Comparison of ENCODE assay signal across 8 mouse cellular contexts in the genomic region with DNA sequence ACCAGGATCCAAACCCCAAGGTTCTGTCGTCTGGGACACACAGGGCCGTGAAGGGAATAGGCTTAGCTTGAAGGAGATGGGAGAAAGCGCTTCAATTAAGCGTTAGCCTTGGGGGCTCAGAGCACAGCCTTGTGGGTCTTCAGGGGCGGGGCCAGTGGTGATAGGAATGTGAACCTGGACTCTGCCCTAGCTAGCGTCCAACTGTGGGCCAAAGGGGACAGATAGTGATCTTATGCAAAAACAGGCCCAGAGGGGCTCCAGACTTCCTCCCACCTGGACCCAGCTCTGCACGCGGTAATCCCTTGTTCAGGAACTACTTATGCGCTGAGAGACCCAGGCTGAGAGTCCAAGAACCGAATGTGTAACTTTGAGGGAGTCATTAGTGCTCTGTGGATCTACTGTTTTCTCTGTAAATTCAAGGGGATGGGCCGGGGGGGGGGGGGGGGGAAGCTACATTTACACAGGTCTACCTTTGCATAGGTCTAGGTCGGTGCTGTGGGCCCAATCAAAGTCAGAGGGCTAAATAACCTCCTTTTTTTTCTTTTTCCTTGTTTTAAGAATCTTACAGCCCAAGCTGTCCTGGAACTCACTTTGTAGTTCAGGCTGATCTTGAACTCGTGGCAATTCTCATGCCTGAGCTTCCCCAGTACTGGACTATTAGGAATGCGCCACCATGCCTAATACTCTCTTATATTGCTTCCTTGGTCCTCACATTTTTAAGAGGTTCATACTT. TPM values are rescaled to one million over a fixed set of nuclear protein-coding genes. Genes with fewer than 3 reads are reported as not detected.
DNase-seq lines count a peak whose midpoint lies in the region; ATAC-seq lines count a peak whose summit lies in the region.

No protein-coding gene starts in this region.

- no peaks in the 10 kb centered on the region for H3K9me3 ChIP-seq in lung, embryonic 15.5 days
- no peaks in the 10 kb centered on the region for H3K9me3 ChIP-seq in embryonic facial prominence, embryonic 13.5 days
- H3K9me3 ChIP-seq in limb, embryonic 13.5 days: no peaks in the 10 kb centered on the region

- H3K36me3 ChIP-seq in lung, embryonic 15.5 days: peaks cover 27% of the 10 kb centered on the region
- peaks cover 39% of the 10 kb centered on the region for H3K36me3 ChIP-seq in embryonic facial prominence, embryonic 13.5 days
- H3K36me3 ChIP-seq in limb, embryonic 13.5 days: peaks cover 43% of the 10 kb centered on the region

- no peak for ATAC-seq in lung, embryonic 15.5 days (ENCODE audit: borderline replicate concordance, extremely low read depth, low FRiP score, low TSS enrichment)
- no peak for ATAC-seq in embryonic facial prominence, embryonic 13.5 days (ENCODE audit: insufficient number of reproducible peaks, insufficient read depth, low FRiP score, low TSS enrichment, low read depth)
- no peak for ATAC-seq in limb, embryonic 13.5 days (ENCODE audit: low FRiP score, low read depth)
- no peak for ATAC-seq in inflammation-experienced regulatory T-cells, adult 6 months

- WGBS in lung, embryonic 15.5 days: 14% methylated on average over 13 of the region's 14 CpGs
- 11% methylated on average over 14 of the region's 14 CpGs for WGBS in embryonic facial prominence, embryonic 13.5 days
- WGBS in limb, embryonic 13.5 days: 15% methylated on average over 14 of the region's 14 CpGs

- H3K4me1 ChIP-seq in lung, embryonic 15.5 days: peaks cover 18% of the 10 kb centered on the region
- peaks cover 20% of the 10 kb centered on the region for H3K4me1 ChIP-seq in embryonic facial prominence, embryonic 13.5 days
- peaks cover 26% of the 10 kb centered on the region for H3K4me1 ChIP-seq in limb, embryonic 13.5 days

- peak overlapping the region; percentile 87 for H3K4me2 ChIP-seq in lung, embryonic 15.5 days
- peak overlapping the region; percentile 70 for H3K4me2 ChIP-seq in embryonic facial prominence, embryonic 13.5 days
- H3K4me2 ChIP-seq in limb, embryonic 13.5 days (replicated peaks): peak overlapping the region; percentile 70

- no peaks in the 10 kb centered on the region for H3K27me3 ChIP-seq in lung, embryonic 15.5 days
- H3K27me3 ChIP-seq in embryonic facial prominence, embryonic 13.5 days: no peaks in the 10 kb centered on the region
- H3K27me3 ChIP-seq in limb, embryonic 13.5 days: no peaks in the 10 kb centered on the region

- H3K4me3 ChIP-seq in lung, embryonic 15.5 days: peak overlapping the region; percentile 78
- peak overlapping the region; percentile 74 for H3K4me3 ChIP-seq in embryonic facial prominence, embryonic 13.5 days
- peak overlapping the region; percentile 73 for H3K4me3 ChIP-seq in limb, embryonic 13.5 days

- peak overlapping the region; percentile 88 for H3K9ac ChIP-seq in lung, embryonic 15.5 days
- peak overlapping the region; percentile 88 for H3K9ac ChIP-seq in embryonic facial prominence, embryonic 13.5 days
- H3K9ac ChIP-seq in limb, embryonic 13.5 days: peak overlapping the region; percentile 89

- H3K27ac ChIP-seq in lung, embryonic 15.5 days: peak overlapping the region; percentile 99
- H3K27ac ChIP-seq in embryonic facial prominence, embryonic 13.5 days: peak overlapping the region; percentile 96
- H3K27ac ChIP-seq in limb, embryonic 13.5 days: peak overlapping the region; percentile 96

- DNase-seq in lung, postnatal 14 days: no peak
- peak; percentile 37 for DNase-seq in retina, postnatal 1 day
- DNase-seq in right cerebral cortex, postnatal 14 days: no peak
- no peak for DNase-seq in layer of hippocampus, adult 9-10 months (ENCODE audit: low spot score)

RNA-seq across cellular contexts. Expression of a gene that starts 0.8 kb away (rescaled TPM):
- polyA plus RNA-seq in lung, embryonic 15.5 days (2015; fragmentation: Nextera tagmentation; extraction: Ambion mirVana): 215 and 229 TPM in 2 replicates
- 169 and 189 TPM in 2 replicates for polyA plus RNA-seq in embryonic facial prominence, embryonic 13.5 days (2015; fragmentation: Nextera tagmentation; extraction: Ambion mirVana)
- polyA plus RNA-seq in limb, embryonic 13.5 days (2015; fragmentation: Nextera tagmentation; extraction: Ambion mirVana): 207 and 211 TPM in 2 replicates
- 10 to 100 TPM; 14.4 to 20.1 (median 15.9) TPM for polyA plus RNA-seq in inflammation-experienced regulatory T-cells, adult 6 months (2017; shearing (Covaris generic))

RNA-seq across cellular contexts. Expression of a gene that starts 16.1 kb away (rescaled TPM):
- 1,879 and 1,955 TPM in 2 replicates for polyA plus RNA-seq in lung, embryonic 15.5 days (2015; fragmentation: Nextera tagmentation; extraction: Ambion mirVana)
- polyA plus RNA-seq in embryonic facial prominence, embryonic 13.5 days (2015; fragmentation: Nextera tagmentation; extraction: Ambion mirVana): 2,264 and 2,363 TPM in 2 replicates
- 2,219 and 2,483 TPM in 2 replicates for polyA plus RNA-seq in limb, embryonic 13.5 days (2015; fragmentation: Nextera tagmentation; extraction: Ambion mirVana)
- 1,000 to 10,000 TPM; 1,545 to 2,086 (median 2,075) TPM for polyA plus RNA-seq in inflammation-experienced regulatory T-cells, adult 6 months (2017; shearing (Covaris generic))

RNA-seq across cellular contexts. Expression of a gene that starts 18.4 kb away (rescaled TPM):
- 37.0 and 37.7 TPM in 2 replicates for polyA plus RNA-seq in lung, embryonic 15.5 days (2015; fragmentation: Nextera tagmentation; extraction: Ambion mirVana)
- 40.7 and 44.9 TPM in 2 replicates for polyA plus RNA-seq in embryonic facial prominence, embryonic 13.5 days (2015; fragmentation: Nextera tagmentation; extraction: Ambion mirVana)
- 39.4 and 44.8 TPM in 2 replicates for polyA plus RNA-seq in limb, embryonic 13.5 days (2015; fragmentation: Nextera tagmentation; extraction: Ambion mirVana)
- polyA plus RNA-seq in inflammation-experienced regulatory T-cells, adult 6 months (2017; shearing (Covaris generic)): 10 to 100 TPM; 10.1 to 14.6 (median 12.7) TPM

RNA-seq across cellular contexts. Expression of a gene that starts 37.2 kb away (rescaled TPM):
- polyA plus RNA-seq in lung, embryonic 15.5 days (2015; fragmentation: Nextera tagmentation; extraction: Ambion mirVana): 2.6 and 3.4 TPM in 2 replicates
- polyA plus RNA-seq in embryonic facial prominence, embryonic 13.5 days (2015; fragmentation: Nextera tagmentation; extraction: Ambion mirVana): 11.2 and 11.6 TPM in 2 replicates
- polyA plus RNA-seq in limb, embryonic 13.5 days (2015; fragmentation: Nextera tagmentation; extraction: Ambion mirVana): 5.2 and 6.3 TPM in 2 replicates
- not detected for polyA plus RNA-seq in inflammation-experienced regulatory T-cells, adult 6 months (2017; shearing (Covaris generic))
